Mouse (Mus musculus) spleen, adult 2 months (tissue): ENCODE measurements around the gene Gm20388.

Source experiments
- CTCF ChIP-seq: fragments of 200-500 bp; IDR thresholded peaks from 2 replicates; pipeline ENCODE4 v1.5.1; 2011; ENCODE audit warnings: mild to moderate bottlenecking, inconsistent platforms; ENCODE audit not compliant: insufficient read depth, insufficient read length, insufficient replicate concordance; ENCODE audit errors: extremely low read depth
- POLR2A ChIP-seq: fragments of 200-500 bp; IDR thresholded peaks from 2 replicates; pipeline ENCODE4 v1.6.1; 2011; ENCODE audit warnings: low read depth, low read length, inconsistent platforms

DNA sequence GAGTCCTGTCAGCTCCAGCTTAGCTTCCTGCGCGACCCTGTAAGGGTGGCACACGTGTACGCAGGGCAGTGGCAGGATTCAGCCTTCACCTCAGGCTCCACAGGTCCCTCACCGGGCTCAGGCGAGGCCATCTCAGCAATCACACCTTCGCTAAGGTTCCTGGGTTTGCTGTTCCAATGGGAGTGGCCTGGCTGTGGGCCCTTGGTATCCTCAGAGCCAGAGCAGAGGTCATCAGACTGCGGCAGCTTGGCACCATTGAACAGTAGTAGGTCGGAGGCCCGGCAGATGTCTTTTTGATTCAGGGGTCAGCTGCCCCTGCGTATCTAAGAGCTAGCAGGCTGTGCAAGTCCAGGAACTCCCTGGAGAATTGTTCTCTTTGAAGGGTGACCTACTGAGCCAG, 482.4 kb downstream of the Gm20388 start:
- TF ChIP-seq POLR2A (no peak), CTCF (no peak)
